Mouse (Mus musculus): Measurements from ENCODE around the gene Slc12a6. TPM values are rescaled to one million over a fixed set of nuclear protein-coding genes. Genes with fewer than 3 reads are reported as not detected.
A peak's percentile ranks its signal among the peaks of the same experiment; 100 is the strongest.

Slc12a6 gene
- polyA plus RNA-seq, 1 experiment: 31.9 TPM

DNA sequence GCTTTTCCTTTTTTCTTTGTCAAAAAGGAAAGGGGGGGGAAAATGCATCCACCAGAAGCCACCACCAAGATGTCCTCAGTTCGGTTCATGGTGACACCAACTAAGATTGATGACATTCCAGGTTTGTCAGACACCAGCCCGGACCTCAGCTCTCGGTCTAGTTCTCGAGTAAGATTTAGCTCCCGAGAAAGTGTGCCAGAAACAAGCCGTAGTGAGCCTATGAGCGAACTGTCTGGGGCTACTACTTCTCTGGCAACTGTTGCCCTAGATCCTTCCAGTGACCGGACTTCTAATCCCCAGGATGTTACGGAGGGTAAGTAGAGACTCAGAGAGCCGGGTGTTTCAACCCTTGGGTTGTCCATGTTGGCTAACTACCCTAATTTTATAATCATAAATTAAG is 1.2 kb downstream of the Slc12a6 start:
- Histone ChIP-seq H3K9me3 (replicated peaks; ENCODE audit: control insufficient read depth, insufficient read depth, low read length, poor library complexity, severe bottlenecking) (no peaks in the 10 kb centered on the region), H3K9ac (ENCODE audit: low read depth, poor library complexity, severe bottlenecking) (peak overlapping the region; percentile 29; the same call in 1 of the 2 replicates), H3K4me1 (ENCODE audit: control insufficient read depth, insufficient read depth, low read length) (no peaks in the 10 kb centered on the region), H3K27ac (ENCODE audit: insufficient read depth, low read length) (no peak overlapping the region), H3K27me3 (ENCODE audit: control insufficient read depth, insufficient read depth, low read length, poor library complexity, severe bottlenecking) (no peaks in the 10 kb centered on the region), H3K4me3 (ENCODE audit: low read depth, low read length) (peak overlapping the region; percentile 35), H3K36me3 (ENCODE audit: control insufficient read depth, insufficient read depth, low read length, poor library complexity, severe bottlenecking) (peaks cover 5% of the 10 kb centered on the region)
- TF ChIP-seq CTCF (IDR thresholded peaks at IDR 0.05; ENCODE audit: low read depth, low read length) (no peak), EP300 (IDR thresholded peaks at IDR 0.05; ENCODE audit: insufficient read depth, low read depth, low read length) (no peak), POLR2A (IDR thresholded peaks at IDR 0.05; ENCODE audit: insufficient read depth, low read length) (no peak)

DNA sequence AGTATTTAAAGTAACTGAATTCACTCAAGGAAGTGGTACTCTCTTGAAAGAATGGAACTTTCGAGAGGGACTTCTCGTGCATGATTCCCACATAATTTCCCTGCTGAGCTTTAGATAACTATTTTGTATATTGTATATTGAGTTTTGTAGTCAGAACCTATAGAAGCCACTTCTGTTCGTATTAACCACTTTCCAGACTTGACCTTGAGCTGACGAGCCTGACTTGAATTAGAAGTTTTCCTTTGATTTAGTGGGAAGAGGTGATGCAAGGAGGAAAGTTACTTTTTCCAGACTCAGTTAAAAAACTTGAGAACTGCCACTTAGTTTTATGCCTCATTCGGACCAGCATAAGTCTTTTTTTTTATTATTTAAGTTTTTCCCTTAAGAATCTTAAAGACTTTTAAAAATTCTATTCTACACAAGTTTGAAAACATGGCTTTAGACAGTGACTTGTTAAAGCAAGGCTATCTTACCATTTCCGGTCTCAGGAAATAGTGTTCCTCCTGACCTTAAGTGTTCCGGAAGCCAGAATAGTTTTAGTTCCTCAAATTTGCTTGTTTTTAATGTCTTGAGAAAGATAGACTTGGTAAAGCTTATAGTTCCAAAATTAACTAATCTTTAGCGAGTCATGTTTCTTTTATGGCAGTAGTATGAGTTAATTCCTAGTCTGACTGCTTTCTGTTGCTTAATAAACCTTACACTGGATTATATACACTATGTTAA is 2.1 kb downstream of the Slc12a6 start:
- no peak overlapping the region for H3K27ac ChIP-seq (ENCODE audit: insufficient read depth, low read length)
- no peaks in the 10 kb centered on the region for H3K27me3 ChIP-seq (ENCODE audit: control insufficient read depth, insufficient read depth, low read length, poor library complexity, severe bottlenecking)
- peak overlapping the region; percentile 29; the same call in 1 of the 2 replicates for H3K9ac ChIP-seq (ENCODE audit: low read depth, poor library complexity, severe bottlenecking)
- no peak overlapping the region for H3K4me3 ChIP-seq (ENCODE audit: low read depth, low read length)
- TF ChIP-seq POLR2A (IDR thresholded peaks at IDR 0.05; ENCODE audit: insufficient read depth, low read length) (no peak), EP300 (IDR thresholded peaks at IDR 0.05; ENCODE audit: insufficient read depth, low read depth, low read length) (no peak), CTCF (IDR thresholded peaks at IDR 0.05; ENCODE audit: low read depth, low read length) (no peak)
- H3K36me3 ChIP-seq (ENCODE audit: control insufficient read depth, insufficient read depth, low read length, poor library complexity, severe bottlenecking): peaks cover 5% of the 10 kb centered on the region
- H3K4me1 ChIP-seq (ENCODE audit: control insufficient read depth, insufficient read depth, low read length): no peaks in the 10 kb centered on the region
- H3K9me3 ChIP-seq (replicated peaks; ENCODE audit: control insufficient read depth, insufficient read depth, low read length, poor library complexity, severe bottlenecking): no peaks in the 10 kb centered on the region

DNA sequence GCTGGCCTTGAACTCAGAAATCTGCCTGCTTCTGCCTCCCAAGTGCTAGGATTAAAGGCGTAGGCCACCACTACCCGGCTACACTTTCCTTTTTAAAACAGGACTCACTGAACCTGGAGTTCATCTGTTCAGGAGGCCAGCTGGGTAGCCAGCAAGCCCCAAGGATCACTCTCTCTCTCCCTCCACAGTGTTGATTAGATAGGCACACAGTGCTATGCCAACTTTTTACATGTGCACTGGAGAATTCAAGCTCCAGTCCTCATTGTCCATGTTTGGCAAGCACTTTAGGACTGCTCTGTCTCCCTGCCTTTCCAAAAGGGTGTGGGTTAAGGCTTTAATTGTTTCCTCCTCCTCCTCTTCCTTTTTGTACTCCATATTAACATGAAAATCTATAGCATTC is 4.4 kb downstream of the Slc12a6 start:
- no peak for TF ChIP-seq POLR2A (IDR thresholded peaks at IDR 0.05; ENCODE audit: insufficient read depth, low read length)
- no peak for TF ChIP-seq EP300 (IDR thresholded peaks at IDR 0.05; ENCODE audit: insufficient read depth, low read depth, low read length)
- no peak for TF ChIP-seq CTCF (IDR thresholded peaks at IDR 0.05; ENCODE audit: low read depth, low read length)
- Histone ChIP-seq H3K4me3 (ENCODE audit: low read depth, low read length) (no peak overlapping the region), H3K9me3 (replicated peaks; ENCODE audit: control insufficient read depth, insufficient read depth, low read length, poor library complexity, severe bottlenecking) (no peaks in the 10 kb centered on the region), H3K36me3 (ENCODE audit: control insufficient read depth, insufficient read depth, low read length, poor library complexity, severe bottlenecking) (no peaks in the 10 kb centered on the region), H3K4me1 (ENCODE audit: control insufficient read depth, insufficient read depth, low read length) (no peaks in the 10 kb centered on the region), H3K27ac (ENCODE audit: insufficient read depth, low read length) (no peak overlapping the region), H3K27me3 (ENCODE audit: control insufficient read depth, insufficient read depth, low read length, poor library complexity, severe bottlenecking) (no peaks in the 10 kb centered on the region), H3K9ac (ENCODE audit: low read depth, poor library complexity, severe bottlenecking) (no peak overlapping the region)

GRCm38 (mm10) chr2:112272909-112273308 is 7.3 kb downstream of the Slc12a6 start:
- H3K36me3 ChIP-seq (ENCODE audit: control insufficient read depth, insufficient read depth, low read length, poor library complexity, severe bottlenecking): no peaks in the 10 kb centered on the region
- H3K9me3 ChIP-seq (replicated peaks; ENCODE audit: control insufficient read depth, insufficient read depth, low read length, poor library complexity, severe bottlenecking): no peaks in the 10 kb centered on the region
- no peaks in the 10 kb centered on the region for H3K4me1 ChIP-seq (ENCODE audit: control insufficient read depth, insufficient read depth, low read length)
- no peaks in the 10 kb centered on the region for H3K27me3 ChIP-seq (ENCODE audit: control insufficient read depth, insufficient read depth, low read length, poor library complexity, severe bottlenecking)
- no peak overlapping the region for H3K9ac ChIP-seq (ENCODE audit: low read depth, poor library complexity, severe bottlenecking)
- no peak overlapping the region for H3K4me3 ChIP-seq (ENCODE audit: low read depth, low read length)
- TF ChIP-seq CTCF (IDR thresholded peaks at IDR 0.05; ENCODE audit: low read depth, low read length) (no peak), EP300 (IDR thresholded peaks at IDR 0.05; ENCODE audit: insufficient read depth, low read depth, low read length) (no peak), POLR2A (IDR thresholded peaks at IDR 0.05; ENCODE audit: insufficient read depth, low read length) (no peak)
- H3K27ac ChIP-seq (ENCODE audit: insufficient read depth, low read length): no peak overlapping the region

DNA sequence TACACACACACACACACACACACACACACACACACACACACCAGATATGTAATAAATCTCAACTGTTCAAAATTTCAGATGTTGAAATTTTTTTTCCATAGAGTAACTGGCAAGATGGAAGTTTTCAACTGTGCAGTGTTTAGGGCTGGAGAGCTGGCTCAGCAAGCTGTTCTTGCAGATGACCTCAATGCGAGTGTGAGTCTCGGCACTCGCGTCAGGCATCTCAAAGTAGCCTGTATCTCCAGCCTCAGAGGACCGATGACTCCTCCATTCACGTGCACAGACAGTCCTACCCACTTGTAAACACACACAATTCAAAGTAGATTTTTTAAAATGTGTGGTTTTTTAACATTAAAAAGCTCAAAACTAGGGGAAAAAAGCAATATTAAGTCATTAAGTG is 7.8 kb downstream of the Slc12a6 start:
- Histone ChIP-seq H3K9ac (ENCODE audit: low read depth, poor library complexity, severe bottlenecking) (no peak overlapping the region), H3K27me3 (ENCODE audit: control insufficient read depth, insufficient read depth, low read length, poor library complexity, severe bottlenecking) (no peaks in the 10 kb centered on the region), H3K4me1 (ENCODE audit: control insufficient read depth, insufficient read depth, low read length) (no peaks in the 10 kb centered on the region), H3K4me3 (ENCODE audit: low read depth, low read length) (no peak overlapping the region), H3K27ac (ENCODE audit: insufficient read depth, low read length) (no peak overlapping the region), H3K9me3 (replicated peaks; ENCODE audit: control insufficient read depth, insufficient read depth, low read length, poor library complexity, severe bottlenecking) (no peaks in the 10 kb centered on the region), H3K36me3 (ENCODE audit: control insufficient read depth, insufficient read depth, low read length, poor library complexity, severe bottlenecking) (no peaks in the 10 kb centered on the region)
- TF ChIP-seq CTCF (IDR thresholded peaks at IDR 0.05; ENCODE audit: low read depth, low read length): no peak
- no peak for TF ChIP-seq POLR2A (IDR thresholded peaks at IDR 0.05; ENCODE audit: insufficient read depth, low read length)
- no peak for TF ChIP-seq EP300 (IDR thresholded peaks at IDR 0.05; ENCODE audit: insufficient read depth, low read depth, low read length)

DNA sequence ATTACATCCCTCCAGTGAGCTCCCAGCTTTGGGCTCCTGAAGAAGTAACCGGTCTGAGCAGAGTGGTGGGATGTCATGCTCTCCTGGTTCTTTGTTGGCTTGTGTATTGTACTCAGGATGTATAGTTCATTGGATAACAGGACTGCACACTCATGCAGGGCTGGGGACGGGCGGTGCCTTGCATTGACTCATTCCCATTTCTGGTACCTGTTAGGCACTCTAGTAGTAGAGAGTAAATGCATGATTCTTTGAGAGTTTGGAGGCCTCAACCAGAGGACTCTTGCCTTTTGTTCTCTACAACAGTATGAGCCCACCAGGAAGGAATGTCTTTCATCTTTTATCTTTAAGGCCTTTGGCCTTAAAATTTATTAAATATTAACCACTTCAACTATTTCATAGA is 11.2 kb downstream of the Slc12a6 start:
- H3K27ac ChIP-seq (ENCODE audit: insufficient read depth, low read length): no peak overlapping the region
- no peak for TF ChIP-seq CTCF (IDR thresholded peaks at IDR 0.05; ENCODE audit: low read depth, low read length)
- TF ChIP-seq POLR2A (IDR thresholded peaks at IDR 0.05; ENCODE audit: insufficient read depth, low read length): no peak
- TF ChIP-seq EP300 (IDR thresholded peaks at IDR 0.05; ENCODE audit: insufficient read depth, low read depth, low read length): no peak
- no peak overlapping the region for H3K4me3 ChIP-seq (ENCODE audit: low read depth, low read length)
- H3K36me3 ChIP-seq (ENCODE audit: control insufficient read depth, insufficient read depth, low read length, poor library complexity, severe bottlenecking): no peaks in the 10 kb centered on the region
- no peaks in the 10 kb centered on the region for H3K4me1 ChIP-seq (ENCODE audit: control insufficient read depth, insufficient read depth, low read length)
- H3K9me3 ChIP-seq (replicated peaks; ENCODE audit: control insufficient read depth, insufficient read depth, low read length, poor library complexity, severe bottlenecking): no peaks in the 10 kb centered on the region
- H3K27me3 ChIP-seq (ENCODE audit: control insufficient read depth, insufficient read depth, low read length, poor library complexity, severe bottlenecking): no peaks in the 10 kb centered on the region
- H3K9ac ChIP-seq (ENCODE audit: low read depth, poor library complexity, severe bottlenecking): no peak overlapping the region

Measured in ES-Bruce4 (cell line).